Mouse (Mus musculus) forebrain, embryonic 11.5 days (tissue): ENCODE data around the gene Upp2. TPM values are rescaled to one million over a fixed set of nuclear protein-coding genes. Genes with fewer than 3 reads are reported as not detected.

Experiments
- polyA plus RNA-seq: library from polyadenylated mRNA; unstranded; fragments of >200 nt; fragmentation: Nextera tagmentation; extraction: Ambion mirVana; gene quantifications from 2 replicates; pipeline ENCODE4 v1.2.1, GENCODE M21; 2014

Gene Upp2
- polyA plus RNA-seq, 1 experiment from 2014 or later: 4.9 TPM

Other genes with a start within 250 kb of the Upp2 start
- gene Acvr1c, start 209.4 kb upstream of the Upp2 start, polyA plus RNA-seq: 0.45 and 0.81 TPM in 2 replicates
- not detected in 2 replicates for gene Gm17409, start 97.2 kb upstream of the Upp2 start, polyA plus RNA-seq
- gene Acvr1, start 141 bp upstream of the Upp2 start, polyA plus RNA-seq: 5.1 and 5.9 TPM in 2 replicates